Mouse (Mus musculus) limb, embryonic 10.5 days (tissue): ENCODE results near the gene Pkd2. TPM values are rescaled to one million over a fixed set of nuclear protein-coding genes. Genes with fewer than 3 reads are reported as not detected.

ENCODE experiments used
- polyA plus RNA-seq: library from polyadenylated mRNA; unstranded; fragments of >200 nt; fragmentation: Nextera tagmentation; extraction: Ambion mirVana; gene quantifications from 2 replicates; pipeline ENCODE4 v1.2.1, GENCODE M21; 2016

The Pkd2 gene
- polyA plus RNA-seq, 1 experiment from 2014 or later = 16.3 TPM

Other genes starting within 250 kb of the Pkd2 start
- not detected in 2 replicates for gene Ibsp, start 160.3 kb upstream of the Pkd2 start, polyA plus RNA-seq
- not detected in 2 replicates for gene Mepe, start 134.1 kb upstream of the Pkd2 start, polyA plus RNA-seq
- gene Spp1, start 24.3 kb upstream of the Pkd2 start, polyA plus RNA-seq = 2.0 and 6.4 TPM in 2 replicates
- gene BC005561, start 48.9 kb downstream of the Pkd2 start, polyA plus RNA-seq = 12.1 and 14.6 TPM in 2 replicates